Mouse (Mus musculus): ENCODE measurements around the gene Tprn.

GRCm38 (mm10) chr2:25288734-25289345 lies 26.4 kb downstream of the Tprn start:
- TF ChIP-seq CTCF (IDR thresholded peaks at IDR 0.05; ENCODE audit: borderline replicate concordance, insufficient read depth, low read length): no peak
- no peak for TF ChIP-seq POLR2A (IDR thresholded peaks at IDR 0.05; ENCODE audit: low read depth, low read length)
